Mouse (Mus musculus): ENCODE measurements around the gene Gdf7. TPM values are rescaled to one million over a fixed set of nuclear protein-coding genes. Genes with fewer than 3 reads are reported as not detected.

Gdf7 gene
- total and polyA plus RNA-seq, 3 experiments, result not detected

DNA sequence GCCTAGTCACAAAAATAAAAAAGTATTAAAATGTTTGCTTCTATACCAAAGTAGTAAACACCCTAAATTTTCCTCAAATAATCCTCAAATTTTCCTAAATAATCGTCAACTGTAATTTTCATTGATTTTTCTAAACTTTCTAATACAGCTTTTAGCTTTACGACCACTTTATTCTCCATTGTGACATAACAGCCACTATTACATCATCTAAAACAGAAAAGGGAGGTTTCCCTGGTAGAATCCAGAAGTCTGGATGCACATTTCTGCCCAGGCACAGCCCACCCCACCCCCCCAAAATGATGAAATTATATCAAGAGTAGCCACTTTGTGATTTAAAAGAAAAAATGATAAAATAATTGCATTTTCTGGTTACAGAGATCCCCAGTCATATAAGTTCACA lies 5.6 kb downstream of the Gdf7 start:
- ATAC-seq (ENCODE audit: extremely low read depth, insufficient number of reproducible peaks, low FRiP score, poor library complexity, severe bottlenecking) (no peak), DNase-seq (ENCODE audit: low spot score) (no peak)
- H3K36me3 ChIP-seq (replicated peaks), result no peaks in the 10 kb centered on the region
- no peak for TF ChIP-seq CTCF (IDR thresholded peaks at IDR 0.05; ENCODE audit: low read depth, low read length)
- no peak for TF ChIP-seq GATA2 (IDR thresholded peaks at IDR 0.05; ENCODE audit: borderline replicate concordance, low read depth, low read length)
- no peak for TF ChIP-seq GATA1 (IDR thresholded peaks at IDR 0.05; ENCODE audit: borderline replicate concordance, low read length)
- no peak for TF ChIP-seq TAL1 (conservative IDR thresholded peaks at IDR 0.05; ENCODE audit: low read depth, low read length)
- no peak for TF ChIP-seq POLR2AphosphoS5 (IDR thresholded peaks at IDR 0.05; ENCODE audit: insufficient replicate concordance, low read depth, low read length)
- H3K27me3 ChIP-seq (ENCODE audit: insufficient read depth, low read length), result peaks cover 5% of the 10 kb centered on the region; the same call in 1 of the 2 replicates
- no peak overlapping the region for H3K4me3 ChIP-seq (ENCODE audit: low read depth, low read length)
- H3K4me1 ChIP-seq (ENCODE audit: insufficient read depth, low read depth, low read length), result no peaks in the 10 kb centered on the region
- peaks cover 21% of the 10 kb centered on the region for H3K9me3 ChIP-seq (replicated peaks)

GRCm38 (mm10) chr12:8295307-8295913 lies 6.3 kb downstream of the Gdf7 start:
- H3K36me3 ChIP-seq (replicated peaks), result no peaks in the 10 kb centered on the region

DNA sequence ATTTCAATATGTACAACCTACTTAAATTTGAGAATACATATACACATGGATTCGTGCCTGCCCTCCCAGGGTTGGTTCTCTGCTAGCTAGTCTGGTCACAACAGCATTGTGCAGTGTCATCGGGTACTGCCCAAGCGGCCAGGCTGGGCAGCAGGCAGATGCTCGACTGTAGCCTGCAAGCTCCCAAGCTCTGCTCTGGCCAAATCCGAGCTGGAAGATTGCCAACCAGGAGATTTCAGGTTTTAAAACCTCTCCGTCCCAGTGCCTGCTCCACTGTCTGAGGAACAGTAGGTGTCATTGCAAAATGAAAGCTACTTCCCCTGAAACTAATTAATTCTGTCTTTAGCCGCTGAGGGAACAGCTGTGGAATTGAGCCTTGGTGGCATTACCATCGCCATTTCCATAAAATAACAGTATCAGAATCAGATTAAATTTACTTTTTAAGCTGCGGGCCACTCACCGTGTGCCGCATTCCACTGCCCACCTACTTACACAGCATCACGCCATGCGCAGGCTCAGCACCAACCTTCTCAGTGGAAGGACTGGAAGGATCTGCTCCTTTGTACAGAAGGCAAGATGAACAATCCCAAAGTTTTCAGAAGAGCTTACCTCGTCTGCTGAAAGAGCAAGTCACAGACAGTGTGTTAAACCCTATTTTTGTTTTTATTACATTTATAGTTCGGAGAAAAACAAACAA lies 10.4 kb downstream of the Gdf7 start:
- no peak for TF ChIP-seq GATA1 (IDR thresholded peaks at IDR 0.05; ENCODE audit: borderline replicate concordance, low read length)
- Histone ChIP-seq H3K4me3 (ENCODE audit: low read depth, low read length) (no peak overlapping the region), H3K9me3 (replicated peaks) (no peaks in the 10 kb centered on the region), H3K27me3 (ENCODE audit: insufficient read depth, low read length) (no peaks in the 10 kb centered on the region), H3K4me1 (ENCODE audit: insufficient read depth, low read depth, low read length) (no peaks in the 10 kb centered on the region), H3K36me3 (replicated peaks) (no peaks in the 10 kb centered on the region)
- ATAC-seq (ENCODE audit: extremely low read depth, insufficient number of reproducible peaks, low FRiP score, poor library complexity, severe bottlenecking) (no peak), DNase-seq (ENCODE audit: low spot score) (no peak)

More at GRCm38 (mm10) chr12:8295307-8295913, 6.3 kb downstream of the Gdf7 start:
- no peak for DNase-seq (ENCODE audit: low spot score)
- no peak for ATAC-seq (ENCODE audit: extremely low read depth, insufficient number of reproducible peaks, low FRiP score, poor library complexity, severe bottlenecking)
- no peak overlapping the region for H3K4me3 ChIP-seq (ENCODE audit: low read depth, low read length)
- TF ChIP-seq GATA2 (IDR thresholded peaks at IDR 0.05; ENCODE audit: borderline replicate concordance, low read depth, low read length) (no peak), POLR2AphosphoS5 (IDR thresholded peaks at IDR 0.05; ENCODE audit: insufficient replicate concordance, low read depth, low read length) (no peak), CTCF (IDR thresholded peaks at IDR 0.05; ENCODE audit: low read depth, low read length) (no peak), GATA1 (IDR thresholded peaks at IDR 0.05; ENCODE audit: borderline replicate concordance, low read length) (no peak), TAL1 (conservative IDR thresholded peaks at IDR 0.05; ENCODE audit: low read depth, low read length) (no peak)
- H3K27me3 ChIP-seq (ENCODE audit: insufficient read depth, low read length), result peaks cover 5% of the 10 kb centered on the region; the same call in 1 of the 2 replicates
- no peaks in the 10 kb centered on the region for H3K4me1 ChIP-seq (ENCODE audit: insufficient read depth, low read depth, low read length)
- peaks cover 18% of the 10 kb centered on the region for H3K9me3 ChIP-seq (replicated peaks)

- no peaks in the 10 kb centered on the region for H3K36me3 ChIP-seq (replicated peaks)
- no peaks in the 10 kb centered on the region for H3K9me3 ChIP-seq (replicated peaks)
- no peak overlapping the region for H3K4me3 ChIP-seq (ENCODE audit: low read depth, low read length)
- no peak for DNase-seq (ENCODE audit: low spot score)
- no peak for TF ChIP-seq CTCF (IDR thresholded peaks at IDR 0.05; ENCODE audit: low read depth, low read length)
- no peak for TF ChIP-seq GATA2 (IDR thresholded peaks at IDR 0.05; ENCODE audit: borderline replicate concordance, low read depth, low read length)
- no peak for TF ChIP-seq POLR2AphosphoS5 (IDR thresholded peaks at IDR 0.05; ENCODE audit: insufficient replicate concordance, low read depth, low read length)
- no peak for TF ChIP-seq GATA1 (IDR thresholded peaks at IDR 0.05; ENCODE audit: borderline replicate concordance, low read length)
- TF ChIP-seq TAL1 (conservative IDR thresholded peaks at IDR 0.05; ENCODE audit: low read depth, low read length), result no peak
- no peaks in the 10 kb centered on the region for H3K4me1 ChIP-seq (ENCODE audit: insufficient read depth, low read depth, low read length)
- ATAC-seq (ENCODE audit: extremely low read depth, insufficient number of reproducible peaks, low FRiP score, poor library complexity, severe bottlenecking), result no peak
- no peaks in the 10 kb centered on the region for H3K27me3 ChIP-seq (ENCODE audit: insufficient read depth, low read length)
Measured at GRCm38 (mm10) chr12:8289499-8289898, 12.3 kb downstream of the Gdf7 start.

DNA sequence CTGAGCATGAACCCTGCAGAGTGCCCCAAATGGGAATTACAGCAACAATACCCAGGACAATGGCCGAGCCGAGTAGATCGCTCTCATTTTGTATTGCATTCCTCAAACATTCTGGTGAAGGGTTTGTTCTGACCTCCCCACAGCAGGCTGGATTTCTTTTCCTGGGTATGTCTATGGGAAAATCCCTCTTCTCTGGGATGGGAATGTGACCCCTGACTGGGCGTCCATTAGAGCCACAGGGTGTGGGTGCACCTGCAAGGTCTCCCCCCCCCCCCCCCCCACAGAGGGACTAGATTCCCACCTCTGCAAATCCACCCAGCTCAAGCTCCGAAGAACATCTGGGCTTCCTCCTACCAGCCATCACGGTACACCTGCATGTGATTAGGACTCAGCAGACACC lies 12.7 kb downstream of the Gdf7 start:
- no peaks in the 10 kb centered on the region for H3K27me3 ChIP-seq (ENCODE audit: insufficient read depth, low read length)
- no peak overlapping the region for H3K4me3 ChIP-seq (ENCODE audit: low read depth, low read length)
- TF ChIP-seq GATA2 (IDR thresholded peaks at IDR 0.05; ENCODE audit: borderline replicate concordance, low read depth, low read length) (no peak), GATA1 (IDR thresholded peaks at IDR 0.05; ENCODE audit: borderline replicate concordance, low read length) (no peak), CTCF (IDR thresholded peaks at IDR 0.05; ENCODE audit: low read depth, low read length) (no peak), POLR2AphosphoS5 (IDR thresholded peaks at IDR 0.05; ENCODE audit: insufficient replicate concordance, low read depth, low read length) (no peak)
- no peaks in the 10 kb centered on the region for H3K4me1 ChIP-seq (ENCODE audit: insufficient read depth, low read depth, low read length)
- ATAC-seq (ENCODE audit: extremely low read depth, insufficient number of reproducible peaks, low FRiP score, poor library complexity, severe bottlenecking) (no peak), DNase-seq (ENCODE audit: low spot score) (no peak)
- no peaks in the 10 kb centered on the region for H3K9me3 ChIP-seq (replicated peaks)
- H3K36me3 ChIP-seq (replicated peaks), result no peaks in the 10 kb centered on the region

DNA sequence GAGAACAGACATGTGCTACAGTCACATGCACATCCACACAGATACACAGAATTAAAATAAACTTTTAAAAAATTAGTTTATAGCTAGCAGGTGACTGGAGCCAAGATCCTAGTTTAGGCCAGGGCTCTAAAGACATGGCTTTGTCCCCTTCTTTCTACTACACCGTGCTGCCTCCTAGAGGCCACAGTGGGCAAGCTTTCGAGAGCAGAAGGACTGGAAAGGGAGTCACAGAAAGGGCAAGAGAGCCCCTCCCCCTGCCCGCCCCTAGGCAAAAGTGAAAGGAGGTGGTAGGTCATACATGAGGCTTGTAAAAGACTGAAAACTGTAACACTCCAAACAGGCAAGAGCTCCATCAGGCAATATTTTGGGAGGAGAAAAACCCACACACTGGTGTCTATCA lies 13.8 kb downstream of the Gdf7 start:
- no peak for ATAC-seq (ENCODE audit: extremely low read depth, insufficient number of reproducible peaks, low FRiP score, poor library complexity, severe bottlenecking)
- DNase-seq (ENCODE audit: low spot score), result no peak

More for the DNA sequence above, 13.8 kb downstream of the Gdf7 start:
- TF ChIP-seq GATA1 (IDR thresholded peaks at IDR 0.05; ENCODE audit: borderline replicate concordance, low read length) (no peak), CTCF (IDR thresholded peaks at IDR 0.05; ENCODE audit: low read depth, low read length) (no peak), GATA2 (IDR thresholded peaks at IDR 0.05; ENCODE audit: borderline replicate concordance, low read depth, low read length) (no peak), POLR2AphosphoS5 (IDR thresholded peaks at IDR 0.05; ENCODE audit: insufficient replicate concordance, low read depth, low read length) (no peak), TAL1 (conservative IDR thresholded peaks at IDR 0.05; ENCODE audit: low read depth, low read length) (no peak)
- Histone ChIP-seq H3K4me3 (ENCODE audit: low read depth, low read length) (no peak overlapping the region), H3K27me3 (ENCODE audit: insufficient read depth, low read length) (no peaks in the 10 kb centered on the region), H3K36me3 (replicated peaks) (no peaks in the 10 kb centered on the region), H3K4me1 (ENCODE audit: insufficient read depth, low read depth, low read length) (no peaks in the 10 kb centered on the region), H3K9me3 (replicated peaks) (no peaks in the 10 kb centered on the region)
